Comparison of ENCODE assay signal across 22 mouse cellular contexts in genomic region chr5:151066016-151066415, GRCm38 (mm10).
DNase-seq lines count a peak whose midpoint lies in the region; ATAC-seq and TF ChIP-seq lines count a peak whose summit lies in the region.
"Had no signal": no experiment of that assay in that cellular context is flagged by ENCODE, and none has a peak within 500 bp of the region (broad histone marks: within the 10 kb centered on the region; RNA-seq: fewer than 3 reads in every experiment).

No protein-coding gene starts in this region.

- peaks cover 32% of the 10 kb centered on the region for H3K36me3 ChIP-seq in myocyte (ENCODE audit: control insufficient read depth, insufficient read depth)
- H3K36me3 ChIP-seq in forebrain, embryonic 12.5 days (replicated peaks) = no peaks in the 10 kb centered on the region; the same call in 1 of the 2 replicates

- 51% methylated on average over 5 of the region's 5 CpGs for WGBS in lung, adult 2 months
- 83% methylated on average over 5 of the region's 5 CpGs for WGBS in forebrain, embryonic 12.5 days

- TF ChIP-seq POLR2A in lung, adult 2 months (IDR thresholded peaks at IDR 0.05; ENCODE audit: borderline replicate concordance, extremely low read depth, low read depth, low read length) = no peak
- no peak for TF ChIP-seq POLR2A in myocyte (IDR thresholded peaks at IDR 0.05; ENCODE audit: insufficient read length, low read depth)

- no peak for ATAC-seq in forebrain, embryonic 12.5 days (ENCODE audit: low FRiP score)
- ATAC-seq: forebrain, embryonic 16.5 days; hindbrain, postnatal 0 days had no signal

- no peak for TF ChIP-seq CTCF in gastrocnemius, adult 2 months (IDR thresholded peaks at IDR 0.05)
- TF ChIP-seq CTCF in lung, adult 2 months (IDR thresholded peaks at IDR 0.05; ENCODE audit: insufficient read depth, low read length) = no peak

- intact Hi-C loops in gastrocnemius, adult 2 months (cut with DNase I) = loop anchor here (10.0 kb wide), 1 partner anchor 299 kb away; no protein-coding TSS in a partner anchor

- peak overlapping the region; percentile 53 for H3K4me2 ChIP-seq in myocyte (ENCODE audit: low read depth)
- H3K4me2 ChIP-seq in forebrain, embryonic 12.5 days = no peak overlapping the region
- H3K4me2 ChIP-seq: embryonic facial prominence, embryonic 12.5 days; heart, embryonic 15.5 days; liver, embryonic 13.5 days; midbrain, embryonic 11.5 days had no signal

- H3K79me2 ChIP-seq in myocyte (ENCODE audit: control insufficient read depth, insufficient read depth) = peaks cover 16% of the 10 kb centered on the region

- peaks cover 17% of the 10 kb centered on the region for H3K4me1 ChIP-seq in lung, adult 2 months (ENCODE audit: control insufficient read depth, insufficient read depth, low read length)
- no peaks in the 10 kb centered on the region for H3K4me1 ChIP-seq in forebrain, embryonic 12.5 days
- H3K4me1 ChIP-seq: hindbrain, embryonic 10.5 days; liver, embryonic 13.5 days had no signal

- no peak overlapping the region for H3K4me3 ChIP-seq in gastrocnemius, adult 2 months
- no peak overlapping the region for H3K4me3 ChIP-seq in lung, adult 2 months (replicated peaks; ENCODE audit: extremely low read depth, low read depth, low read length)
- no peak overlapping the region for H3K4me3 ChIP-seq in myocyte
- no peak overlapping the region for H3K4me3 ChIP-seq in forebrain, embryonic 12.5 days (replicated peaks)
- H3K4me3 ChIP-seq: embryonic facial prominence, embryonic 12.5 days; heart, embryonic 15.5 days; hindbrain, embryonic 10.5 days; liver, embryonic 13.5 days had no signal

- H3K9me3 ChIP-seq in forebrain, embryonic 12.5 days = no peaks in the 10 kb centered on the region
- H3K9me3 ChIP-seq: heart, embryonic 15.5 days had no signal

- H3K27ac ChIP-seq in gastrocnemius, adult 2 months = peak overlapping the region; percentile 76
- no peak overlapping the region for H3K27ac ChIP-seq in forebrain, embryonic 12.5 days
- H3K27ac ChIP-seq: embryonic facial prominence, embryonic 12.5 days; heart, embryonic 15.5 days; hindbrain, embryonic 10.5 days; hindbrain, postnatal 0 days; liver, embryonic 13.5 days; stomach, postnatal 0 days had no signal

- H3ac ChIP-seq in myocyte (ENCODE audit: control insufficient read depth, insufficient read length) = no peak overlapping the region

- no peak overlapping the region for H3K9ac ChIP-seq in forebrain, embryonic 12.5 days
- H3K9ac ChIP-seq: embryonic facial prominence, embryonic 12.5 days; heart, embryonic 15.5 days; liver, embryonic 13.5 days had no signal

- no peak for DNase-seq in gastrocnemius, adult 2 months
- DNase-seq in gastrocnemius, postnatal 10 days = no peak
- DNase-seq in lung, adult 2 months = peak; percentile 2
- DNase-seq in lung, postnatal 10 days = no peak
- DNase-seq in NIH3T3 (ENCODE audit: low read depth) = peak; percentile 63
- DNase-seq: adrenal gland, adult 2 months; B cell, adult 2 months; cerebellum, adult 9-10 months; kidney, adult 18-20 months; kidney, postnatal 10 days; liver, embryonic 13.5 days; right cerebral cortex, postnatal 4 days; thymus, postnatal 14 days had no signal

- H3K27me3 ChIP-seq in myocyte (ENCODE audit: control insufficient read depth, insufficient read depth, insufficient read length) = no peaks in the 10 kb centered on the region
- H3K27me3 ChIP-seq in forebrain, embryonic 12.5 days = no peaks in the 10 kb centered on the region
- H3K27me3 ChIP-seq: embryonic facial prominence, embryonic 12.5 days; heart, embryonic 15.5 days; liver, embryonic 13.5 days had no signal

TF ChIP-seq in myocyte, 11 proteins besides CTCF, POLR2A, EP300 and RAD21:
- TF ChIP-seq USF1 (IDR thresholded peaks at IDR 0.05; ENCODE audit: low read depth) = no peak
- TF ChIP-seq REST (IDR thresholded peaks at IDR 0.05; ENCODE audit: insufficient read depth, insufficient read length) = no peak
- no peak for TF ChIP-seq TCF3 (IDR thresholded peaks at IDR 0.05; ENCODE audit: insufficient read length, low read depth)
- no peak for TF ChIP-seq SRF (IDR thresholded peaks at IDR 0.05; ENCODE audit: control insufficient read depth, insufficient read length, low read depth)
- TF ChIP-seq CEBPB (IDR thresholded peaks at IDR 0.05; ENCODE audit: insufficient read depth, poor library complexity, severe bottlenecking) = no peak
- TF ChIP-seq TCF12 (IDR thresholded peaks at IDR 0.05; ENCODE audit: insufficient read depth, poor library complexity, severe bottlenecking) = no peak
- no peak for TF ChIP-seq E2F4 (IDR thresholded peaks at IDR 0.05; ENCODE audit: insufficient read depth)
- TF ChIP-seq MAX (IDR thresholded peaks at IDR 0.05; ENCODE audit: low read depth) = no peak
- TF ChIP-seq MYOG (IDR thresholded peaks at IDR 0.05; ENCODE audit: control insufficient read depth in 1 of 3, insufficient read depth in 1 of 3, insufficient read length in 2 of 3, low read depth in 2 of 3) = no peak

Comparison
In these comparisons a context has a peak if more than half of its experiments do, and no peak if none do; other contexts are left out.
1. DNase-seq: peak in lung, adult 2 months (single experiment) and NIH3T3 (single experiment); none in gastrocnemius, adult 2 months (single experiment), gastrocnemius, postnatal 10 days (single experiment) and lung, postnatal 10 days (single experiment).